Mouse (Mus musculus) granulocyte monocyte progenitor cell, adult 5-6 weeks (primary cell): Measurements from ENCODE around the gene Pikfyve. TPM values are rescaled to one million over a fixed set of nuclear protein-coding genes. Genes with fewer than 3 reads are reported as not detected.

Experiments
- ATAC-seq: replicated peaks from 2 replicates; pipeline ENCODE4 v1.8.0; 2016; ENCODE audit warnings: mild to moderate bottlenecking, moderate TSS enrichment, inconsistent platforms; ENCODE audit not compliant: poor library complexity, severe bottlenecking
- total RNA-seq, 2 experiments: library from RNA; stranded (forward) in 1 of 2; stranded (reverse) in 1 of 2; fragments of 200-712, 200-1000 nt in 1 of 2; fragments of >200 nt in 1 of 2; fragmentation: Nextera tagmentation in 1 of 2; gene quantifications; 2 replicates each; pipeline ENCODE4 v1.2.3; 2014 to 2017

The Pikfyve gene
- total RNA-seq (2014; fragmentation: Nextera tagmentation): 23.0 and 26.7 TPM in 2 replicates
- 27.9 and 29.8 TPM in 2 replicates for total RNA-seq (2017)

GRCm38 (mm10) chr1:65186287-65187073 lies at the start of gene Pikfyve, which contains the start of gene Idh1:
Pikfyve (plus strand) TSS chr1:65186683.
Idh1 (minus strand) TSS chr1:65186500.
- ATAC-seq: peak; percentile 98

GRCm38 (mm10) chr1:65137560-65137959 lies 48.9 kb upstream of the Pikfyve start:
- no peak for ATAC-seq

GRCm38 (mm10) chr1:65144783-65145182 lies 41.7 kb upstream of the Pikfyve start:
- ATAC-seq: no peak

- no peak for ATAC-seq
These were observed 39.9 kb upstream of the Pikfyve start for GRCm38 (mm10) chr1:65146601-65147000.

GRCm38 (mm10) chr1:65147326-65147725 lies 39.2 kb upstream of the Pikfyve start:
- no peak for ATAC-seq

- ATAC-seq: no peak
These were observed 38.5 kb upstream of the Pikfyve start for GRCm38 (mm10) chr1:65147971-65148370.

GRCm38 (mm10) chr1:65154814-65155213 lies 31.7 kb upstream of the Pikfyve start:
- no peak for ATAC-seq

GRCm38 (mm10) chr1:65156111-65156510 lies 30.4 kb upstream of the Pikfyve start:
- no peak for ATAC-seq

- ATAC-seq: peak; percentile 30; the same call in 1 of the 2 replicates
These were observed 24.3 kb upstream of the Pikfyve start for GRCm38 (mm10) chr1:65162210-65162609.

- ATAC-seq: no peak
These were observed 19.0 kb upstream of the Pikfyve start for GRCm38 (mm10) chr1:65167496-65167895.

- ATAC-seq: no peak
These were observed 16.9 kb upstream of the Pikfyve start for GRCm38 (mm10) chr1:65169536-65169935.

GRCm38 (mm10) chr1:65169947-65170346 lies 16.5 kb upstream of the Pikfyve start:
- no peak for ATAC-seq

- ATAC-seq: no peak
These were observed 14.9 kb upstream of the Pikfyve start for GRCm38 (mm10) chr1:65171579-65171978.

GRCm38 (mm10) chr1:65173716-65174115 lies 12.8 kb upstream of the Pikfyve start:
- ATAC-seq: no peak

GRCm38 (mm10) chr1:65176171-65176570 lies 10.3 kb upstream of the Pikfyve start:
- ATAC-seq: no peak

GRCm38 (mm10) chr1:65176912-65177311 lies 9.6 kb upstream of the Pikfyve start:
- no peak for ATAC-seq

- ATAC-seq: peak; percentile 26
These were observed 9.0 kb upstream of the Pikfyve start for GRCm38 (mm10) chr1:65177452-65177851.

- ATAC-seq: peak; percentile 77
These were observed 8.2 kb upstream of the Pikfyve start for GRCm38 (mm10) chr1:65178126-65178901.

GRCm38 (mm10) chr1:65178902-65179432 lies 7.5 kb upstream of the Pikfyve start:
- ATAC-seq: peak; percentile 58

- ATAC-seq: no peak
These were observed 6.7 kb upstream of the Pikfyve start for GRCm38 (mm10) chr1:65179634-65180249.

GRCm38 (mm10) chr1:65181459-65181858 lies 5.0 kb upstream of the Pikfyve start:
- ATAC-seq: no peak
